Mouse (Mus musculus) kidney, embryonic 16.5 days (tissue): Measurements from ENCODE around the gene Usp49. TPM values are rescaled to one million over a fixed set of nuclear protein-coding genes. Genes with fewer than 3 reads are reported as not detected.
"Not testable (repeated sequence)": the region's sequence is repeated elsewhere in the genome, so short reads cannot be mapped to it uniquely, and the experiment has no call there.

Source experiments
- ATAC-seq: fragments of 200-750 bp; cut with Nextera tagmentation; 2 replicates; pipeline ENCODE4 v1.8.0; 2017; ENCODE audit warnings: moderate TSS enrichment; ENCODE audit not compliant: low FRiP score, low TSS enrichment
- H3K27ac ChIP-seq: fragments of 300-500 bp; sonication (generic); 2 replicates; pipeline ENCODE4 v1.5.1; 2014; ENCODE audit warnings: low read length
- H3K27me3 ChIP-seq: fragments of 300-500 bp; sonication (generic); 2 replicates; pipeline ENCODE4 v1.6.1; 2014; ENCODE audit warnings: low read length, control low read depth, mixed read lengths; ENCODE audit not compliant: insufficient read depth
- H3K36me3 ChIP-seq: fragments of 300-500 bp; sonication (generic); 2 replicates; pipeline ENCODE4 v1.6.1; 2014; ENCODE audit warnings: low read length, control low read depth, mixed read lengths; ENCODE audit not compliant: insufficient read depth
- H3K4me1 ChIP-seq: fragments of 300-500 bp; sonication (generic); 2 replicates; pipeline ENCODE4 v1.6.1; 2014; ENCODE audit warnings: low read length, control low read depth, mixed read lengths; ENCODE audit not compliant: insufficient read depth
- H3K4me2 ChIP-seq: fragments of 300-500 bp; sonication (generic); replicated peaks from 2 replicates; pipeline ENCODE4 v1.6.1; 2014; ENCODE audit warnings: low read depth, low read length
- H3K4me3 ChIP-seq: fragments of 300-500 bp; sonication (generic); 2 replicates; pipeline ENCODE4 v1.5.1; 2014; ENCODE audit warnings: mild to moderate bottlenecking, low read length
- H3K9ac ChIP-seq: fragments of 300-500 bp; sonication (generic); replicated peaks from 2 replicates; pipeline ENCODE4 v1.6.1; 2014; ENCODE audit warnings: low read length
- H3K9me3 ChIP-seq: fragments of 300-500 bp; sonication (generic); 2 replicates; pipeline ENCODE4 v1.6.1; 2016; ENCODE audit warnings: low read length, control low read depth
- whole genome bisulfite sequencing: fragments of 180-500 bp; shearing (Covaris S2); extraction: QIAGEN DNeasy Blood & Tissue Kit; methylation state at CpG from one replicate; pipeline ENCODE4 v1.1.7; 2014; 5-methylcytosine and 5-hydroxymethylcytosine counted together
- polyA plus RNA-seq: library from polyadenylated mRNA; unstranded; fragments of >200 nt; fragmentation: Nextera tagmentation; extraction: Ambion mirVana; gene quantifications from 2 replicates; pipeline ENCODE4 v1.2.1, GENCODE M21; 2015

Gene Usp49
- polyA plus RNA-seq, 1 experiment from 2014 or later, result 3.7 TPM

GRCm38 (mm10) chr17:47633999-47634770 lies 3.7 kb downstream of the Usp49 start:
- WGBS, result 62% methylated on average over 7 of the region's 7 CpGs
- no peaks in the 10 kb centered on the region for H3K36me3 ChIP-seq
- H3K27me3 ChIP-seq, result no peaks in the 10 kb centered on the region
- no peak overlapping the region for H3K4me3 ChIP-seq
- H3K9me3 ChIP-seq, result no peaks in the 10 kb centered on the region
- H3K27ac ChIP-seq, result no peak overlapping the region
- H3K4me2 ChIP-seq, result no peak overlapping the region
- no peak for ATAC-seq
- H3K9ac ChIP-seq, result no peak overlapping the region
- peaks cover 18% of the 10 kb centered on the region for H3K4me1 ChIP-seq

- no peak overlapping the region for H3K4me2 ChIP-seq
- H3K9ac ChIP-seq, result no peak overlapping the region
- H3K4me3 ChIP-seq, result no peak overlapping the region
- H3K4me1 ChIP-seq, result no peaks in the 10 kb centered on the region
- H3K27me3 ChIP-seq, result no peaks in the 10 kb centered on the region
- H3K9me3 ChIP-seq, result no peaks in the 10 kb centered on the region
- WGBS, result 75% methylated on average over 2 of the region's 2 CpGs
- no peak for ATAC-seq
- no peaks in the 10 kb centered on the region for H3K36me3 ChIP-seq
- no peak overlapping the region for H3K27ac ChIP-seq
These were observed 12.5 kb downstream of the Usp49 start for GRCm38 (mm10) chr17:47642992-47643391.

- WGBS, result 88% methylated on average over 1 of the region's 1 CpGs
- Histone ChIP-seq H3K4me3 (no peak overlapping the region), H3K4me1 (no peaks in the 10 kb centered on the region), H3K9me3 (no peaks in the 10 kb centered on the region), H3K36me3 (no peaks in the 10 kb centered on the region), H3K27me3 (no peaks in the 10 kb centered on the region), H3K27ac (no peak overlapping the region), H3K9ac (no peak overlapping the region), H3K4me2 (no peak overlapping the region)
- ATAC-seq, result no peak
These were observed 16.2 kb downstream of the Usp49 start for GRCm38 (mm10) chr17:47646683-47647082.

GRCm38 (mm10) chr17:47648966-47649365 lies 18.5 kb downstream of the Usp49 start:
- WGBS, result 68% methylated on average over 4 of the region's 4 CpGs
- no peak for ATAC-seq
- H3K9me3 ChIP-seq, result no peaks in the 10 kb centered on the region
- H3K4me2 ChIP-seq, result no peak overlapping the region
- H3K36me3 ChIP-seq, result no peaks in the 10 kb centered on the region
- no peaks in the 10 kb centered on the region for H3K4me1 ChIP-seq
- no peak overlapping the region for H3K9ac ChIP-seq
- H3K27ac ChIP-seq, result no peak overlapping the region
- no peak overlapping the region for H3K4me3 ChIP-seq
- no peaks in the 10 kb centered on the region for H3K27me3 ChIP-seq

GRCm38 (mm10) chr17:47651953-47652352 lies 21.5 kb downstream of the Usp49 start:
- 83% methylated on average over 2 of the region's 2 CpGs for WGBS
- Histone ChIP-seq H3K27ac (no peak overlapping the region), H3K27me3 (no peaks in the 10 kb centered on the region), H3K36me3 (no peaks in the 10 kb centered on the region), H3K9me3 (no peaks in the 10 kb centered on the region), H3K4me1 (no peaks in the 10 kb centered on the region), H3K4me2 (no peak overlapping the region), H3K9ac (no peak overlapping the region), H3K4me3 (no peak overlapping the region)
- no peak for ATAC-seq

- H3K27me3 ChIP-seq, H3K9me3 ChIP-seq, H3K27ac ChIP-seq, H3K36me3 ChIP-seq, H3K4me3 ChIP-seq, ATAC-seq, H3K9ac ChIP-seq, H3K4me1 ChIP-seq, H3K4me2 ChIP-seq: not testable (repeated sequence)
- WGBS, result 95% methylated on average over 8 of the region's 8 CpGs
These were observed 23.9 kb downstream of the Usp49 start for GRCm38 (mm10) chr17:47654346-47654745.

- Histone ChIP-seq H3K4me3 (no peak overlapping the region), H3K9ac (no peak overlapping the region), H3K4me1 (no peaks in the 10 kb centered on the region), H3K4me2 (no peak overlapping the region), H3K36me3 (no peaks in the 10 kb centered on the region), H3K27me3 (no peaks in the 10 kb centered on the region), H3K27ac (no peak overlapping the region), H3K9me3 (no peaks in the 10 kb centered on the region)
- WGBS, result 78% methylated on average over 5 of the region's 5 CpGs
- ATAC-seq, result no peak
These were observed 25.2 kb downstream of the Usp49 start for GRCm38 (mm10) chr17:47655697-47656096.

GRCm38 (mm10) chr17:47657901-47658300 lies 27.4 kb downstream of the Usp49 start:
- no peak for ATAC-seq
- no peaks in the 10 kb centered on the region for H3K27me3 ChIP-seq

GRCm38 (mm10) chr17:47658741-47659243 lies 28.3 kb downstream of the Usp49 start:
- no peak for ATAC-seq
- Histone ChIP-seq H3K9me3 (no peaks in the 10 kb centered on the region), H3K4me2 (no peak overlapping the region), H3K4me1 (no peaks in the 10 kb centered on the region), H3K4me3 (no peak overlapping the region), H3K36me3 (no peaks in the 10 kb centered on the region), H3K27me3 (no peaks in the 10 kb centered on the region), H3K9ac (no peak overlapping the region), H3K27ac (no peak overlapping the region)
- WGBS, result 88% methylated on average over 3 of the region's 3 CpGs

More at GRCm38 (mm10) chr17:47657901-47658300, 27.4 kb downstream of the Usp49 start:
- H3K4me3 ChIP-seq, result no peak overlapping the region
- H3K4me2 ChIP-seq, result no peak overlapping the region
- 79% methylated on average over 4 of the region's 4 CpGs for WGBS
- no peaks in the 10 kb centered on the region for H3K36me3 ChIP-seq
- H3K27ac ChIP-seq, result no peak overlapping the region
- no peak overlapping the region for H3K9ac ChIP-seq
- H3K9me3 ChIP-seq, result no peaks in the 10 kb centered on the region
- H3K4me1 ChIP-seq, result no peaks in the 10 kb centered on the region

- ATAC-seq, result no peak
- 75% methylated on average over 9 of the region's 9 CpGs for WGBS
- H3K9me3 ChIP-seq, result no peaks in the 10 kb centered on the region
- no peaks in the 10 kb centered on the region for H3K27me3 ChIP-seq
- no peak overlapping the region for H3K4me2 ChIP-seq
- no peaks in the 10 kb centered on the region for H3K4me1 ChIP-seq
- no peak overlapping the region for H3K27ac ChIP-seq
- no peaks in the 10 kb centered on the region for H3K36me3 ChIP-seq
- H3K4me3 ChIP-seq, result no peak overlapping the region
- no peak overlapping the region for H3K9ac ChIP-seq
These were observed 32.7 kb downstream of the Usp49 start for GRCm38 (mm10) chr17:47663009-47663713.
